Mouse (Mus musculus) monocyte, adult 2 months (primary cell): Measurements from ENCODE around the gene Fam217b.

ENCODE experiments used
- DNase-seq, 2 experiments: peaks; one replicate each; pipeline ENCODE4 v3.0.0; 2022; ENCODE audit warnings: low spot score in 2 of 2, low read depth in 1 of 2

The Fam217b gene

DNA sequence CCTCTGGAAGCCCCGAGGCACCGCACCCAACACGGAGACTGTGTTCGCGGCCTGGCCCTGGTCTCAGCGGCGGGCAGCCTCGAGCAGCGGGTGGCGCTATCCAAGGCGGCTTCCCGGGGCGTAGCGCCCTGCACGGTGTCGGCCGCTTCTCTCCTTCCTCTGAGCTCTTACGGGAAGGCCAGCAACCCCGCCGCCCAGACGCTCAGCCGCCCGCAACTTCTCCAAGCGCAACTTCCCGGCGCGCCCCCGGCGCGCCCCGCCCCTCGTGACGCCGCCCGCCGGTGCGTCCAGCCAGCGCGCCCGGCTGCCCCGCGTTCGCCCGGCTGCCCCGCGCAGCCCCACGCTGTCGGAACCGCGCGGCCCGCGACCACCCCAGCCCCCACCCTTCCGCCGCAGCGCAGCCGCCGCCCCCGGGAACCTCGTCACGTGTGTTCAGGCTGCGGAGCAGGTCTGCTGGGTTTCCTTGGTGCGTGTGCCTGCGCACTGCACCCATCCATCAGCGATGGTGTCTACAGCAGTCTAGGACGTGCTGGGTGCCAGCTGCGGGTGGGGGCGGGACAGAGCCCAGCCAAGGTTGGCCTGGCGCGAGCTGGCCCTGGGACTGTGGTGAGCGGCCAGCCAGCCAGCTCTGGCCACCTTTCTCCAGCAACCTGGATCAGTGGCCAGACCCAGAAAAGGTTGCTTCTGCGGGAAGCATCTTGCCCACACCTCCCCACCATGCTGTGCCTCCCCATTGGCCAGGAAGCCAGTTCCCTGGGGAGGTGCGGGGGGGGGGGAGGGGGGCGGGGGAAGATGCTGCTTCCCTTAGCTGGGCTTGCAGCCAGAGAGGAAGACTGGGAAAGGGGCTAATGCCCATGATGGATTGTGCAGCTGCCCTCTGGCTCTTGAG, at the start of gene Fam217b, which contains the start of gene Ppp1r3d:
Gene Fam217b (plus strand): TSS at position 264 of the 889 bp plus-strand sequence.
Gene Ppp1r3d (minus strand): TSS at position 212 of the 889 bp plus-strand sequence.
- DNase-seq = peak in 1 of 2 experiments; percentile 25

DNA sequence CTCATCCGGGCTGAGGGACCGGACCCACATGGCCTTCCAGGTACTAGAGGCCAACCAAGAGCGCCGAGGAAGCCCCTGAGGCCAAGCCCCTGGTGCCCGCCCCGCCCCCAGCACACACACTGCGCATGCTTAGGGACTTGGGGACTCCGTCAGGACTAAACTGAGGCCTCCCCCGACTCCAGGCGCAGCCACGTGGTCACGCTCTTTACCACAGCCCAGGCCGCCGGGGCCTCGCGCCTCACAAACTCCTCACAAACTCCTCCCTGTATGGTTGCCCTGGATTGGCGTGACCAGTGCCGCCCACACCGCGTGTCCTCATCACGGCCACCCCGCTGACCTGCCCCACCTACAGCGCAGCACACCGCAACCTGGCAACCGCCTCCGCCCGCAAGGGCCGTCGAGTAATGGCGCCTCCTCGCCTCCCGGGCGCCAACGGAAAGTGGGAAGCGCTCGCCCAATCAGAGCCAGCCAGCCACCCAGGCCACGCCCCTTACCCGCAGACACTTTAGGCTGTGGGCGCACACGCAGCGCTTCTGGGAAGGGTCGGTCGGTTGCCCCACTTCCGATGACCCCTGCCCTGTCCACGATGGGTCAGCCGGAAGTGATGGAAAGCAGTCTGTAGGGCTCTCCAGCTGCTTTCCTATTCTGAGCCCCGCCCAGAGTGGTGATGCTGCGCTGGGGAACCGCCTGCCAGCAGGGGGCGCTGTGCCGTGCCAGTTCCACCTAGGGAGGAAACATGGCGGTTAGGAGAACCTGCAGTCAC, 7.1 kb upstream of the Fam217b start, which contains the start of gene Sycp2:
Gene Sycp2 (minus strand): TSS at position 633 of the 763 bp plus-strand sequence.
- no peak for DNase-seq

DNA sequence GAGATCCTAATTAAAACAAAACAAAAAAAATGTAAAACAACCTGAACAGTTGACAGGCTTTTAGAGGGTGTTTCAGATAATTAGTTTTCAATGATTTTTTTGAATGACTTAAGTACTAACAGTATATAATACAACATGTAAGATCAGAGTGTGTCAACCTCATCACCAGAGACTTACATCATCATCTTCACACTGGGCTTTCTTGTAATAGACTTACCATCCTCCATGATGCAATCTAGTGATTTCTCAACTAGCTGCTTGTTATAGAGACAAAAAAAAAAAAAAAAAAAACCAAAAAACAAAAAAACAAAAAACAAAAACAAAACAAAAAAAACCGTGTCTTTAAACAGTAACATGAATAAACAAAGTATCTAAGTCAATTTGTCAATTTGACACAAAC, 5.3 kb upstream of the Fam217b start:
- DNase-seq = no peak

DNA sequence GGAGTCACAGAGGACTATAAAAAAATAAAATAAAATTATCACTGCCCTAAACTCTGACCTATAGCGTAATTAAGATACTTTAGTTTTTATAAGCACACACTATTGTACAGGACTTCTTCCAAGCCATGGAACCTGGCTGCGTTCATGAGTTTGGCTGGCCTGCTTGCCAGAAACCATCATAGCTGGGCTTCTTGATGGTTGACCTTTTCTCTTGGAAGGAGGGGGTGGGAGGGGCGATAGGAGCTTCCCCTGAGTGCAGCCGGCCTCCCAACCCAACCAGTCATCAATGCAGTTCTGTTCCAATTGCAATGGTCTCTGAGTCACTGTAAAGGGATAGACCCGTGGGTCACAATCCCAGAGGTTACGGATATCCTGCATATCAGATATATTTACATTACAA, 4.0 kb upstream of the Fam217b start:
- no peak for DNase-seq

DNA sequence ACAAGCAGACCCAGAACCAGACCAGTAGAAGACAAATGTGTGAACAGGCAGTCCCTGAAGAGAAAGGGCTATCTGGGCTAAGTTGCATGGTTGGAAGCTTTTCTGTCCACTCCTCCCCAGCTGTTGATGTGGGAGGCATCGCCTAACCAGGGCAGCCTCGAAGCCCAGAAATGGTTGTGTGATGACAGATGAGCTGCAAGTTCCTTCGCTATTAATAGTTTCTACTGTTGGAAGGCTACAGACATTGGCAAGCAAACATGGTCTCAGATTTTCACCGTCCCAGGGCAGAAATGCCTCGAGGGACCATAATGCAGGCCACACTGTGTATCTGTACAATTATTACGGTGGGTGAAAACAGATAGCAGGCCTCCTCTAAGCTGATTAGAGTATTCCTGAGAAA, 1.7 kb upstream of the Fam217b start:
- DNase-seq = no peak

DNA sequence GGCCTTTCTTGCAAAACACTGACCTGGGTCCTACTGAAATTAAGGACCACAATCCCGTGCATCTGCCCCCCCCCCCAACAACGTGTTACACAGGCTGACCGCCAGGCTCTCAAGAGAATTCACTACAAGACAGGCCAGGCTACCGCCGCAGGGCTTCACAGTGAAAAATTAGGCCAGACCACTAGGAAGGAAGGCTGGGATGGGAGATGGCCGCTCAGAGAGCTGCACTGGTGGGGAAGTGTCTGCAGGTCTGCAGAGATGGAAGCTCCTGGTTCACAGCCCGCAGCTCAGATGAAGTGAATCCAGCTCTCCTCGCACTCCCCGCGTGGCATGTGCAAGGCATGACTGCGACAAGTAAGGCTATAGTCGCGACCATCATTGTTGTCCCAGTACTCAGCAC, 1.2 kb upstream of the Fam217b start:
- no peak for DNase-seq

DNA sequence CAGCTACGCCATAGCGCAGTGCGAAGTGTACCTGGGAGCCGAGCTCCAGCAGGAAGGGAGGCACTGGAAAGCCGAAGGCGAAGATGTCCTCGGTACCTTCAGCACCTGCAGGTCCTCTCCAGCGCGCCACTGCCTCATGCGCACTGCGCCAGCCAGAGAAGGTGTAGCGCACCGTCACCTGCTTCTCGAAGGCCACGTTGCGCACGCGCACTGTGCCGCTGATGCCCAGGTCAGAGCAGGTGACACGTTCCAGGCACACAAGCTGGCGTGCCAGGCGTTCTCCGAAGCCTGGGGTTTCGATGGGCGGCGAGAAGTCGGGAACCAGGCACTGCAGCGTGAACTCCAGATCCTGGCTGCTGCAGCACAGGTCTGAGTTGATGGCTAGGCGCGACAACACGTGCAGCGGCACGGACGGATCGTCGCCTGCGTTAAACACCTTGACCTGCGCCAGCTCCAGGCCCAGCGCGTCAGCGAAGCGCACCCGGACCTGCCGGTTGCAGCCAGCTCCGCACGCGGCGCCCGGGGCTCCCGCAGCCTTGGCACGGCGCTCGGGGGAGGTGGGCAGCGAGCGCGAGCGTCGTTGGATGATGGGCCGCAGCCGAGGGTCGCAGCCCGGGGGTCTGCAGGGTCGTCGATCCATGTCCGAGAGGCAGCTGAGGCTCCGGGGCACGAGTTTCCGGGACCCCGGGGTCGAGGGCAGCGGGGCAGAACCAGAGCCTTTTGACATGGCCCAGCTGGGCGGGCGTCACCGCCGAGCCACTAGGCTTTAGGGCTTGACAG, 653 bp upstream of the Fam217b start:
- no peak for DNase-seq

DNA sequence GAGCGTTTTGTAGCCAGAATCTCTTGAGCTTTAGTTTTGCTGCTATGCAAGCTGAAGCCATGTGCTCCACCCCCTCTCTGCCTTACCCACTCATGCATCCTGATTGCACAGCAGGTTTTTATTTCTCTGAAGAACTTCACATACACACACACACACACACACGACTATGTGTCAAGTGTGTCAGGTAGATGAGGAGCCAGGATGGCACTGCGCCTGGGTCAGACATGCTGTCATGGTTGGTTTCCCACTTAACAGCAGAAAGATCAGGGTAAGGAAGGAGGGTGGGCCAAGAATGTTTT, 775 bp downstream of the Fam217b start:
- no peak for DNase-seq

DNA sequence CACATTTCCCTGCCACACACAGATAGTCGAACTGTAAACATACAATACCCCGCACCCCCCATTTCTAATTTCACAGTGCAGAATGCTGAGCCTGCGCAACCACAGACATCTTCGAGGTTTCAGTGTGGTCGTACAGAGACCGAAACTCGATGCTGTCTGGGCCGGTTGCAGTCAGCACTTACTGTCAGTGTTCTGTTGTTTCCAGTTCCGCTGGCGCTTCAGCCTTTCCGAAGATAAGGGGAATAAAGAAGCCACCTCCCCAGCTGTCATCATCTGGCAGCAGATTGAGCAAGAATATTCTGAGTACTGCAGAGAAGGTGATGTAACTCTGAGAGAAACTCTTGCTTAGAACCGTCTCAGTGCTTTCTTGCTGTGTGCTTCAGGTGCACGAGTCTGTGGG, 2.1 kb downstream of the Fam217b start:
- DNase-seq = peak; percentile 28 to 70

DNA sequence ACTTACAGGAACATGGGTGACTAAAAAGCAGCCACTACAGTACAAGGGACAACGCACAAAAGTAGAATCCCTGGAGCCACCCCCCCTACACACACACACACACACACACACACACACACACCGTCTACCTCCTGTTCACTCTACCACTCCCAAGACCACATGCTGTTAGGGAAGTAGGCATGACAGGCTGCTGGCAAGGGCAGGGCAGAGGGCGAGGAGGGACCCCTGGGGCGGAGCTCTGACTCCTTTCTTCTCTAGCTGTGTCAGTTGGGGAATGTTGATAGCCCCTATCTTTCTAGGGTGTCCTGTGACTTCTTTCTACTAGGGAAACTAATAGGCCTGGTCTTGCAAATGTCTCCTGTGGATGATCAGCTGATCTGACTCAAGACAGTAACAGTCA, 2.6 kb downstream of the Fam217b start:
- peak in 1 of 2 experiments; percentile 25 for DNase-seq

DNA sequence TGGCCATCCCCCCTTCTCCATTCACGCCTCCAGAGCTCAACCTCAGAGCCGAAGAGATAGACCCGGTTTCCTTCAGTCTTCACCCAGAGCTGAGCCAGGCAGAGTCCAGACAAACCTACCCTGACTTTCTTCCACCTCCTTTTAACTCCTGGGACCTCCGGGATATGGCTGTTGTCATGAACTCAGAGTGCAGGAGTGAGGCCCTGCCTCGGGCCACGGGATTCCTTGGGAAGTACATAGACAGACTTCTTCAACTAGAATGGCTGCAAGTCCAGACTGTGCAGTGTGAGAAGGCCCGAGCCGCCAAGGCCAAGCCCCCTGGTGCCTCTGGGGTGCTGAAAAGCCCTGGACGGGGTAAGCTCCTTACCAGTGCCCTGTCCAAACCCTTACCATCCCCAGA, 6.3 kb downstream of the Fam217b start:
- no peak for DNase-seq

DNA sequence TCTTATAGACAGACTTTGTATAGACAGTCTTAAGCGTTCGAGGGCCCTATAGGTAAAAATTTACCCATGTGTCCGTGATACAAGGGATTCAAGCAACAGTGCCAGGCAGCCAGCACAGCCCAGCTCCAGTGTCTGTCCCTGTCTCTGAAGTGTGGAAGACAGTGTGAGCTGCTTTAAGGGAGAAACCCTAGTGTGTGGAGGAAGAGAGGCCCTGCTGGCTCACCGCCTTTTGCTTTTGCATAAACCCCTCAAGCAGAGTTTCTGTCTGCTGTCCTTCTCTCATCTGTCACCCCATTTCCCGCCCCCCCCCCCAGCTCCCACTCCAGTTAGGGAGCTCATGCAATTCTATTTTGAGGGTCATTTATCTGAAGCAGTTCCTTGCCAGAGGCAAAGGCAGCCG, 7.3 kb downstream of the Fam217b start:
- DNase-seq = no peak

DNA sequence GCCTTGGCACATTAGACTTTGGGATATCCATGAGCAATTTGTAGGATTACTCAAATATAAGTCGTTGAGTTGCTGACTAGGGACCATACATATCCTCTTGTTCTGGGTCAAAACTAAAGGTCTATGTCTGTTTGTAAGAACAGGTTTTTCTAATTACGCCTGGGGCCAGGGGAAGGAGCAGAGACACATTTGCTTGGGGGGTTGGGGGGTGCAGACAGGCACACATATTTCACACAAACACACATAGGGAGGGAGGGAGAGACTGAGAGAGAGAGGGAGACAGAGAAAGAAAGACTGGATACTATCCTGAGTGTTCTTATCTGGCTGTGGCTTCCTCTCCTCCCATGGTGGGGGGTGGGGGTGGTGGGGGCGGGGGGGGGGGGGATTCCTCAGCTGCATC, 7.9 kb downstream of the Fam217b start:
- no peak for DNase-seq

DNA sequence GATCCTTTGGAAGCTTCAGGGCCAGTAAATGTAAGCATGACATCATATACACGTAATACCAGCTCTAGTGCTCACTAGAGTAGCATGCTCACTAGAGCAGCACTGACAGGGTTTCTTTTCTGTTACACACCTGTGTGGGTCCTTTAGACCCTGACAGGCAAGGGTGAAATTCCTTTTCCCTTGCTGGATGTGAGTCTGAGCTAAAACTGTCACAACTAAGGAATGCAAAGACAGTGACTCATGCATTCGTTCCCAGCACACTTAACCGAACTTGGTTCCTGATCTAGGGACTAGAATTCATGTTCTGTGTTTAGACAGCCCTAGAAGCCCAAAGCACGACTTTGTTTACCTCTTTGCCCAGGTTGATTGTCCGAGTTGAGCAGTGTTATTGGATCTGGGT, 8.9 kb downstream of the Fam217b start:
- DNase-seq = no peak

DNA sequence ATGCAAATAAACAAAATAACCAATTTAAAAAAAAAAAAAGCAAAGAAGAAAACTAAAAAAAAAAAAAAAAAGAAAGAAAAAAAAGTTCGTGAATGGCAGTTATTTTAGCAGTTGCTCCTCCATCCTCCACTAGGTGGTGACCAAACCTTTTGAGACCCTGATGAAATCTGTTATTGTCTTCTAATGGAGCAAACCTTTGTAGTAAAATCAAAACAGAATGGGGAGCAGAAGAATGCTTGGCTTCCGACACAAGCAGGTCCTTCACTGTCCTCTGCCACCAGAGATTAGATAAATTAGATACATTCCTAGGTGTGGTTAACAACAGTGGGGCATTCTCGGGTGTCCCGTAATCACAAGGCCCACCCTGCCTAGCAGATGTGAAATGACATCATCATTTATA, 11.9 kb downstream of the Fam217b start:
- no peak for DNase-seq

DNA sequence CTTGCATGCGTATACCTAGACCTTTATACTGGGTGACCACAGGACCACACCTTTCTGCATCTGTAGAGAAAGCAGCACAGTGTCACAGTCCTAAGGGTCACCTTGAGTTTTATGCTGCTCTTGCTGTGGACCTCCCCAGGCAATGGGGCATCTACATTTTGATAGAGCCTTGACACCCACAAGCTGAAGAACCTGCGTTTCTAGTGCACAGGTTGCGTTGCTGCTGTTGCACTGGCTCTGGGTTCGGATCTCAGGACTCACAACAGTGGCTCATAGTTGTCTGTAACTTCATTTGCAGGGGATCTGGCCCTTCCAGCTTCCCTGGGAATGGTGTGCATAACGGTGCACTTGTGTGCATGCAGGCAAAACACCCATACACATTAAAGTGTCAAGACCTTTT, 12.9 kb downstream of the Fam217b start:
- DNase-seq = no peak

DNA sequence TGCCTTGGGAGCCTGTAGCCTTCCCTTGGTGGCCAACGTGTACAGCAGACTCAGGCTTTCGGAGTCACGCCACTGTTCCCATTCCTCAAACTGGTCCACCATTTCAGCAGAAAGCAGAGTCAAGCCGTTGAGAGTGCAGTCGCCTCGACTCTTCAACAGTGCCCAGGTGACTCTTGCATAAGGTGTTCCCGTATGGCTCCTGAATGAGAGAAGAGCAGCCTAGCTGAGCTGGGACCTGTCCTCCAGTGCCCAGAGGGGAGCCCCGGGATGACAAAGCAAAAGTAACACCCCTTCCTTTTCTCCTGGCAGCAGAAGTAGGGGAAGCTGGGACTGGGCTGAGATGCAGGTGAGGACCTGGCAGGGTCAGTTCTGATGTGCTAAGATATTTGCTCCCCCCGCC, 13.9 kb downstream of the Fam217b start:
- no peak for DNase-seq

DNA sequence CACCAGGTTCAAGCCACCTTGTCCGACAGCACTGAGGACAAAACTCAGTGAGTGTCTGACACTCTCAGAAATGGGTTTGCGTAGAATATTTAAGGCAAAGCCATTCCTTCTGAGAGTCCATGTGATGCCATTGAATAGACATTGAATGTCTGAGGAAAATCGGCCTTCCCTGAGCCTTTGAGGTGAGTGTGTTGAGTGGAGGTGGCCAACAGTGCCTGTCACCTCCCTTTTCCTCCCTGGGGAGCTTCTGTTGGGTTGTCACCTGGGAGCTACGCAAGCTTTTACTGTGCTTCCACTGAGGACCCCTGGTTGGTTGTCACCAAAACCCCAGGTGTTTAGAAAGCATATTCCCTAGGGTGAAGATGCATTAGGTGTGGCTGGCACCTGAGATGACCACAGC, 14.4 kb downstream of the Fam217b start:
- no peak for DNase-seq

DNA sequence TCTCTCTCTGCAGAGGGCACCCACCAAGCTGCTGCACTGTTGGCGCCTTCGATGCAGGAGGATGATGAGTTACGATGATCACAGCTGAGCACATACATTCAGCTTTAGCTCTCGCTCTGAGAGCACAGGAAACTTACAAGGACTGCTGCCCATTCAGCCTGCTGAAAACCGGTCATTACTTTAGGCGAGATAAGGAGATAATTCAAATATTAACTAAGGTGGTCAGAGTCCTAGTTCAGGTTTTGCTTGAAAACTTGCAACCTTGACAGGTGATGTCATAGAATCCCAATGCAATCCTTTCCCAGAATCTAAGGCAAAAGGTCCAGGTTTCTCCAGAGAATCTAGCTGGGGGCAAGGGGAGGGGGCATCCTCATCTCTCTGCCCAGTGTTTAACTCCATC, 15.1 kb downstream of the Fam217b start:
- DNase-seq = no peak

DNA sequence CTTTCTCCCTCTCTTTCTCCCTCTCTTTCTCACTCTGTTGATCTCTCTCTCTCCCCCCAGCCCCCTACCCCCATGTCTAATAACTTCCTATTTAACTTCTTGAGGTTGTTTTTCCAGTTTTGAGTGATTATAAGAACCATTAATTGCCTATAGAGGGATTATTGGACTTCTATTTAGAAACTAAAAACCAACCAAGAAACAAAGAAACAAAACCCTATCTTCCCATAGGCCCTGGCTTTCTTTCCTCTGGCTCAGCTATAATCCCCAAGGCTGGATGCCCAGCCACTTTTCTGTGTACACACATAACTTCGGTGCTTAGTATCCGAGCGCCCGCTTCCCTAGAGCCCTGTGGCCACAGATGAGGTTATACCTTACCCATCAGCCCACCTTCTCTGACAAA, 15.9 kb downstream of the Fam217b start, which contains the start of gene Cdh26:
Gene Cdh26 (plus strand): TSS at position 301 of the 400 bp plus-strand sequence.
- DNase-seq = no peak

DNA sequence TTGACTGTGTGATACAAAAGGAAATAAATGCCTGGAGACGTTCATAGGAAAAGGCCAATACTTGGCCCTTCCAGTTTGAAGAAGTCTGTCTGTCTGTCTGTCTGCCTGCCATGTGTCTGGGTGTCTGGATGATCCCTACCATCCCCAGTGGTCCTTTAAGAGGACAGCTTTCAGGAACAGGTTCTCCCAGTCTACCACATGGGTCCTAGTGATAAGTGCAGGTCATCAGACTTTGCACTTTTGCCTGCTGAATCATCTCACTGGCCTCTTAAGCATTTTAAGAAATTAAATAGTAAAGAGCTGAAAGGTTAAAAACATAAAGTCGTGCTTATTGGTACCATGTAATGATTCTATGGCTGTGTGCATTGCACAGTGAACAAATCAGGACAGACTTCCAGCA, 19.2 kb downstream of the Fam217b start:
- no peak for DNase-seq

DNA sequence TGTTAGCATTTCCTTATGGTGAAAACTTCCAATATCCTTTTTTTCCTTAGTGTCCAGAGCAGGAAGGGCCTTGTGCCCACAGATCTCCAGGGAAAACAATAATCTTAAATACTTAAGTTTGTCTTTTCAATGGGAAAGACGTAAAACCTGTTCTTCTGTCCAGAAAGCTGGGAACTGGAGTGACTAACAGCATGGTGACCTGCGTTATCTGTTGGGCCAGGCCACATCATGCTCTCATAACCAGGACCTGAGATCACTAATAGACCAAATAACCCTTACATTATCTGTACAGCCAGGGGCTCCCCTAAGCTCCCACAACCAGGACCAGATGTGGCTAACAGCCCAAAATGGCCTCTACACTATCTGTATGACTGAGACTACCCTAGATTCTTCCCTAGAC, 19.6 kb downstream of the Fam217b start:
- no peak for DNase-seq
